Mouse (Mus musculus) urinary bladder, postnatal 25 days (tissue): ENCODE data around the gene Fig4.

Experiments used
- DNase-seq: peaks from one replicate; pipeline ENCODE4 v3.0.0; 2022; ENCODE audit warnings: low spot score

Gene Fig4

DNA sequence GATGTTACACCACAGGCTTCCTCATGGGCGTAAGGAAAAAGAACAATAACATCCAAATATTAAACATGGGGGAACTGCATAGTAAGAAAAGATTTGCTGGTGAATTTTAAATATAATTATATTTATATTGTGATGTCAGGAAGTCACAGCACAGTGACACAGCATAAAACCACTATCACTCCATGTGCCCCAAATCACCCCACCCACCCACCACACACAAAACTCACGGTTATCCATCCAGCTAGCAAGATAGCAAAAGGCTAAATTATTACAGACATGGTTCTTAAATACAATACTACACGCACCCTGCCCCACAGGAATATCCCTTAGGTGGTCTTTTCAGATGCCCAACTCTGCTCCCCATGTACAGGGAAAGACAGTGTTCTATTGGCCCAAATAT lies 89.0 kb downstream of the Fig4 start:
- DNase-seq = no peak

DNA sequence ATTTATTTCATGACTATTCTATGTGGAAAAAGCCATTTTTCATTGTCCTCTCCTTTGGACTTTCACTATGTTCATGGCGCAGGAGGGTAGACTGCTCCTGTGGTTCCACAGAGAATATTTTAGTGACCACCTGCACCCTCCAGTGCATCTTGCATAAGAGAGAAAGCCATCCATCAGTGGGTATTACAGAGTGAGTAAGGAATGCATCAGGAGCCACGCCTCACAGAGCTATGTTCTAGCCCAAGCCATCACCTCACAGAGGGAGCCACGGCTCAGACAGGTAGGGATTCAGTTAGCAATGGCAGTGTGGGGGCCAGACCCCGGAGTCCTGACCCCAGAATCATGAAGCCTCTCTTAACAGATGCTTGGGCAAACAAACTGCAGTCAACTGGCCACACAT lies 93.5 kb downstream of the Fig4 start:
- DNase-seq = no peak

GRCm38 (mm10) chr10:41208860-41209377 lies 94.1 kb downstream of the Fig4 start:
- DNase-seq = no peak

GRCm38 (mm10) chr10:41205647-41206046 lies 97.4 kb downstream of the Fig4 start:
- DNase-seq = no peak

DNA sequence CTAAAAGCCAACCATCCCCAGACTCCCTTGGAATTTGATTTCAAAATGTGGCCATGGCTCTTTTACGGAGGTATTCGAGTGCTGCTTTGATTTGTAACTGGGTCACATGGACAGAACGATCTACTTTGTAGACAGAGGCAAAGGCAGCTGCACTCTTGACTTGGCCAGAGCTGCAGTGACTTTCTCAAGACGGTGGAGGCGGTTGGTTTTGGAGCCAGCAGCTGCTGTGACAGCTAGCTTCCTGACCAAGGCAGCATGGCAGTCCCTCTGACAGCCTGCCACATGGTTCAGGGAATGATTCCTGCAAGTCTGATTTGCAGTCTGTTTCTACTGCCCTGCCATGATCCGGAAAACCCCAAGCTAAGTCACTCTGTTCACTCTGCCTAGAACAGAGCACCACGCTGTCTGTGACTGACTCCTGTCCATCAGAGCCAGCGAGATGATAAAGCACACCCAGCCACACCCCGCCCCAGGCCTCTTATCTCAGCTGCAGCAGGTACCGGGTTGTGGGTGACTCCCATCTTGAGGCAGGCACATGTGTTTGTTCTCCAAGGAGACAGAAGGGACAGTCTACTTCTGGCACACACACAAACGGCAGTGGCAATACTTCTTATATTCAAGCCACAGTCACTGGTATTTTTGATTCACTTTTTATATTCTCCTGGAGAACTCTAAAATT lies 98.3 kb downstream of the Fig4 start:
- DNase-seq = no peak

GRCm38 (mm10) chr10:41204191-41204590 lies 98.9 kb downstream of the Fig4 start:
- DNase-seq = no peak

DNA sequence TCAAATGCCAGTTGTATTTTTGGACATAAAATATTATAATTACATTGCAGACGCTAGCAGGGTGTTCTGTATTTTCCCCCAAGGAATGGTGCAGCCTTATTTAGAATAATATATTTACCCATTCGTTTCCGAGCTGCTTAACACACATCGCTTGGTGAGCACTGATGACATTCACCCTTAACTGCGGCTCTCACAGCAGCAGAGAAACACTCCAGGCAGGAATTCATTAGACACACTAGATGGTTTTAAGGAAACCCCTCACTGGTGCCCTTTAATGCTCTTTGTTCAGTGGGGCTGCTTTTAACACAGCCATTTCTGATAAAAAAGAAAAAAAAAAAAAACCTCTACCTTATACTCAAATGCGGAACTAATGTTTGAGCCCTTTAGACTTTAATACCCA lies 104.3 kb downstream of the Fig4 start:
- no peak for DNase-seq

DNA sequence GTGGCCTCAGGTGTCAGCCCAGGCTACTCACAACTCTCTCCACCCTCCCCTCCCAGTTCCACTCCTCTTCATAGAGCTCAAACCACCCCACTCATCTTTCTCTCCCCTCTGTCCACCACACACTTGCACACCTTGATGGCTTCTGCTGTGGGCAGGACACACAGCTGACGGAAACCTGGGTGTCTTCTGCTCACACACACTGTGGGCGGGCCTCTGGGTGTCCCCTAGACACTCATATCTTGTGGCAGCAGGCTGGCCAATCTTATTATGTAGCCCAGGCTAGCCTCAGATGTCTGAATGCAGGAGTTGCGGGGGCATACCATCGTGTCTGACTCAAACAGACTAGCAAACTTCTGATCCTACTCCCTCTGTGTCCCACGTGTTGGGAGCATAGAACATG lies 105.3 kb downstream of the Fig4 start:
- DNase-seq = no peak

GRCm38 (mm10) chr10:41196295-41196694 lies 106.8 kb downstream of the Fig4 start:
- no peak for DNase-seq

GRCm38 (mm10) chr10:41189392-41189791 lies 113.7 kb downstream of the Fig4 start:
- no peak for DNase-seq

- no peak for DNase-seq
These were observed 119.1 kb downstream of the Fig4 start for GRCm38 (mm10) chr10:41183975-41184374.

GRCm38 (mm10) chr10:41182644-41183043 lies 120.4 kb downstream of the Fig4 start:
- no peak for DNase-seq

- no peak for DNase-seq
These were observed 136.9 kb downstream of the Fig4 start for GRCm38 (mm10) chr10:41166141-41166540.

DNA sequence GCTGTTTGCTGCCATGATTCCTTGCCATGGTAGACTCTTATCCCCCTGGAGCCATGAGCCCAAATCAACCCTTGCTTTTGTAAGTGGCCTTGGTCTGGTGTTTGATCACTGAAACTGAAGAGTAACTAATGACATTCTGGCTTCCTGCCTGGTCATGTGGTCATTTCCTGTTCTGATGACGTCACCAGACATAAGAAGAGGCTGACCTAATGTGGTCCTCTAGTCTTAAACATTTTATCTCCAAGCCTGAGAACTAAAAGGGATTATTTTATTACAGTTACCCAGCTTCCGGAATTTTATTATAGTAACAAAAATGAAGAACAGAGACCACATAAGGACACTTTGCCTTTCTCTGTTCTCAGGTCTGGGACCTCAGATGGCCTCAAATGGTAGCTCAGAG lies 140.0 kb downstream of the Fig4 start:
- no peak for DNase-seq

GRCm38 (mm10) chr10:41157296-41157695 lies 145.8 kb downstream of the Fig4 start:
- DNase-seq = no peak

DNA sequence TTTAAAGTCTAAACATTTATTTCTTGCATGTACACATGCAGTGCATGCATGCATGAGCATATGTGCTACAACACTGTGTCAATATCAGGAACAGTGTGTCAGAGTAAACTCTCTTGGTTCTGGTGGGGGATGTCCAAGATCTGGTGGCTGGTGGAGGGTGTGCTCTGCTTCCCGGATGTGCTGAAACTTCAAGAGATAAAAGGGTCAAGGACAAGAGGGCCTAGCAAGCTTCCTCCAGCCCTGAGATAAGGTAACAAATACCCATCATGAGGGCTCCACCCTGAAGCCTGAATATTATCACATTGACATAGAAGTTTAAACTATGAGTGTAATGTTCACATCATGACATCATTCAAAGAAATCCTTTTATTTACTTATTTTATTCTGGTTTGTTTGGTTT lies 146.4 kb downstream of the Fig4 start:
- DNase-seq = no peak

DNA sequence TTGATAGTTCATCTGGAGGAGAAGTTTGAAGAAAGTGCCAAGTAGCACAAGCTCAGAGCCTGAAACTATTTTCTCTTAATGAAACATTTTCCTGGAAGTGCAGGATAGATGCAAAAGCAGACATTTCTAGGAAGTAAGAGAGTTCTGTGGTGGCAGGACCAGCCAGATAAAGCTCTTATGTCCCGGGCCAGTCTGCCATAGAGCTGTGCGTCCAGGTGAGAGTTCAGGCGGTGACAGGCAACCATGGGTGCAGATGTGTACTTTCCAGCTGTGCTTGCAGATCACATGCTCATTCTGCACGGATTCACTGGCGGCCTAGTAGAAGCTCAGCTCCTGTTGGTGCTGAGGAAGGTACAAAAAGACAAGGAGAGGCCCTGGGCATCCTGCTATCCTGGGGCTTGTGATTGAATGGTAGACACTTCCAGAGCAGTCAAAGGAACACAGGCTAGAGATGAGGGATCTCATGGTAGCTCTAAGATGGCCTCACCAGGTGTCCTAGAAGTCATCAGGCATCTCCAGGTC lies 149.8 kb downstream of the Fig4 start:
- no peak for DNase-seq

DNA sequence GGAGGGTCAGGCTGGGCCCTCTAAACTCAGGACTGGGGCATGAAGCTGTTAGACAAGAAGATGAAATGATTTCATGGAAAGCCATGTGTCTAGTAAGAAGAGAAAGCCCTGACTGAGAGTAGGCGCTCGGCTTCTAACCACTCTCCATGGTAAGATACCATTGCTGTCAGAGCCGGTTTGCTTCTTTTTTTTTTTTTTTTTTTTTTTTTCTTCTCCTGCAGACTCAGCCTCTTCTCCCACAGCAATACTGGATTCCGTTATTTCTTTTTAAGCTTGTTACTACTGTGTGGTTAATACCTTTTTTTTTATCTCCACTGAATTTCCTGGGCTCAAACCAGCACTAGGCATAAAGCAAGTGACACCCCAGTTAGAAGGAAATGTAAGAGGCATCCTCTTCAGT lies 151.2 kb downstream of the Fig4 start:
- DNase-seq = no peak

- DNase-seq = no peak
These were observed 151.6 kb downstream of the Fig4 start for GRCm38 (mm10) chr10:41151441-41151840.

- DNase-seq = no peak
These were observed 152.0 kb downstream of the Fig4 start for GRCm38 (mm10) chr10:41151021-41151420.

DNA sequence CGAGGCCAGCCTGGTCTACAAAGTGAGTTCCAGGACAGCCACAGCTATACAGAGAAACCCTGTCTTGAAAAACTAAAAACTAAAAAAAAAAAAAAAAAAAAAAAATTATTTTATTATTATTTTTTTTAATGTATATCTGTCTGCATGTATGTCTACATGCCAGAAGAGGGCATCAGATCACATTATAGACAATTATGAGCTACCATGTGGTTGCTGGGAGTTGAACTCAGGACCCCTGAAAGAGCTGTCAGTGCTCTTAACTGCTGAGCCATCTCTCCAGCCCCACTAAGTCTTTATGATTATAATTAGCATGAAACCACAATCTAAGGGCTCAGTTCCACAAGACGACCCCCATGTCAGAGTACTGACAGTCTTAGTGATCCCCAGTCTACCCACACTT lies 152.6 kb downstream of the Fig4 start:
- no peak for DNase-seq

- no peak for DNase-seq
These were observed 153.8 kb downstream of the Fig4 start for GRCm38 (mm10) chr10:41149307-41149706.

DNA sequence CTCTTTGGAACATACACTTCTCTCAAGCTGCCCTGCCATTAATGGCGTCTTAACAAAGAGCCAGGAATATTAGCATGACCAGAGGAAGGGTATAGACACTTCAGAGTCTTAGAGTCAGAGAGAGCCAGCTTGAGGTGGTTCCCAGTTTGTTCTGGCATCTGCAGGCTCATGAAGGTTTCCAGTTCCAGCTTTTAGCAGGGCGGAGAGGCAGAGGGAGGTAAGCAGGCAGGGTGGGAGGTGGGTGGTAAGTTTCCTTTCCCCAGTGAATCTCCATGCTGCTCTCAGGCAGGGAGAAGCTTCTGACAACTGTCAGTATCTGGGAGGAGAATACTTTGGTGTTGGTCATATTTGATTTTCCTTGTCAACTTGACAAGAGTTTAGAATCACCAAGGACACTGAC lies 156.9 kb downstream of the Fig4 start:
- no peak for DNase-seq
